9 mouse cellular contexts compared by ENCODE assay signal in genomic region chr2:33717378-33717777, GRCm38 (mm10).
A peak's percentile ranks its signal among the peaks of the same experiment; 100 is the strongest.
DNase-seq lines count a peak whose midpoint lies in the region; ATAC-seq and TF ChIP-seq lines count a peak whose summit lies in the region.
"Had no signal": no experiment of that assay in that cellular context is flagged by ENCODE, and none has a peak within 500 bp of the region (broad histone marks: within the 10 kb centered on the region; RNA-seq: fewer than 3 reads in every experiment).

No protein-coding gene starts in this region.

- intact Hi-C loops in heart, adult 2 months (cut with DNase I), result no loop called here

- H3K27ac ChIP-seq in heart, embryonic 10.5 days, result no peak overlapping the region
- H3K27ac ChIP-seq in heart, adult 2 months, result no peak overlapping the region
- no peak overlapping the region for H3K27ac ChIP-seq in CH12.LX (ENCODE audit: insufficient read depth, low read depth)
- H3K27ac ChIP-seq in forebrain, embryonic 14.5 days (ENCODE audit: low read depth, low read length), result no peak overlapping the region
- H3K27ac ChIP-seq in midbrain, embryonic 11.5 days (ENCODE audit: low read depth, low read length), result no peak overlapping the region

- TF ChIP-seq POLR2A in heart, adult 2 months (IDR thresholded peaks at IDR 0.05; ENCODE audit: insufficient read depth, low read depth, low read length), result no peak
- no peak for TF ChIP-seq POLR2A in CH12.LX (IDR thresholded peaks at IDR 0.05; ENCODE audit: low read depth, low read length)

- WGBS in heart, embryonic 10.5 days, result 56% methylated on average over 11 of the region's 11 CpGs
- WGBS in heart, adult 2 months, result 46% methylated on average over 11 of the region's 11 CpGs
- 58% methylated on average over 11 of the region's 11 CpGs for WGBS in forebrain, embryonic 14.5 days
- 50% methylated on average over 11 of the region's 11 CpGs for WGBS in midbrain, embryonic 11.5 days

- in situ Hi-C loops in CH12.LX (cut with MboI; ENCODE audit: low pct_ligation_motif_present, low pct_unique_long_range_greater_than_20kb, low sequenced_read_pairs), result no loop called here

- no peaks in the 10 kb centered on the region for H3K36me3 ChIP-seq in heart, embryonic 10.5 days
- H3K36me3 ChIP-seq in heart, adult 2 months (ENCODE audit: control insufficient read depth, insufficient read depth, low read length), result no peaks in the 10 kb centered on the region
- H3K36me3 ChIP-seq in CH12.LX (replicated peaks in 1 of 2; ENCODE audit: control insufficient read depth in 1 of 2, insufficient read depth in 1 of 2, low read length in 1 of 2), result no peaks in the 10 kb centered on the region
- no peaks in the 10 kb centered on the region for H3K36me3 ChIP-seq in forebrain, embryonic 14.5 days (ENCODE audit: control insufficient read depth, insufficient read depth, low read length)
- H3K36me3 ChIP-seq in midbrain, embryonic 11.5 days (ENCODE audit: control insufficient read depth, insufficient read depth, low read length), result no peaks in the 10 kb centered on the region

- no peak for TF ChIP-seq RAD21 in CH12.LX (IDR thresholded peaks at IDR 0.05; ENCODE audit: low read depth, low read length)

- H3K27me3 ChIP-seq in heart, embryonic 10.5 days (ENCODE audit: insufficient read depth, poor library complexity, severe bottlenecking), result peaks cover 58% of the 10 kb centered on the region
- 0 out of 2 replicates have a peak, but pooled peaks cover 5% of the 10 kb centered on the region for H3K27me3 ChIP-seq in heart, adult 2 months (ENCODE audit: control insufficient read depth, insufficient read depth, low read length)
- peaks cover 72% of the 10 kb centered on the region for H3K27me3 ChIP-seq in CH12.LX (replicated peaks)
- peaks cover 8% of the 10 kb centered on the region; the same call in 1 of the 2 replicates for H3K27me3 ChIP-seq in forebrain, embryonic 14.5 days (replicated peaks; ENCODE audit: control insufficient read depth, insufficient read depth, low read length)
- H3K27me3 ChIP-seq in midbrain, embryonic 11.5 days (ENCODE audit: control insufficient read depth, insufficient read depth, low read length), result peaks cover 5% of the 10 kb centered on the region

- H3K9me3 ChIP-seq in heart, embryonic 10.5 days, result no peaks in the 10 kb centered on the region
- peaks cover 4% of the 10 kb centered on the region for H3K9me3 ChIP-seq in CH12.LX (replicated peaks; ENCODE audit: low read length)
- H3K9me3 ChIP-seq in forebrain, embryonic 14.5 days (replicated peaks; ENCODE audit: control insufficient read depth, low read length), result no peaks in the 10 kb centered on the region
- H3K9me3 ChIP-seq in midbrain, embryonic 11.5 days (ENCODE audit: control insufficient read depth, low read length), result no peaks in the 10 kb centered on the region

- DNase-seq in heart, embryonic 10.5 days (ENCODE audit: low spot score), result no peak
- no peak for DNase-seq in heart, adult 2 months
- no peak for DNase-seq in CH12.LX (ENCODE audit: extremely low read depth)
- no peak for DNase-seq in forebrain, embryonic 14.5 days (ENCODE audit: low spot score)
- DNase-seq in midbrain, embryonic 11.5 days (ENCODE audit: low spot score, missing footprints), result no peak
- DNase-seq in cerebellum, postnatal 14 days, result no peak
- no peak for DNase-seq in ovary, adult 18-20 months (ENCODE audit: low spot score)
- DNase-seq: kidney, adult 9 months had no signal

- H3K79me2 ChIP-seq in heart, adult 2 months (replicated peaks; ENCODE audit: control insufficient read depth, insufficient read depth, low read length), result no peaks in the 10 kb centered on the region
- H3K79me2 ChIP-seq in CH12.LX (replicated peaks; ENCODE audit: control insufficient read depth, extremely low read depth, insufficient read depth, poor library complexity, severe bottlenecking), result no peaks in the 10 kb centered on the region

- peaks cover 59% of the 10 kb centered on the region for H3K4me1 ChIP-seq in heart, embryonic 10.5 days
- H3K4me1 ChIP-seq in heart, adult 2 months (ENCODE audit: control insufficient read depth, insufficient read depth, low read length), result no peaks in the 10 kb centered on the region
- H3K4me1 ChIP-seq in CH12.LX (ENCODE audit: control insufficient read depth in 1 of 2, insufficient read depth in 2 of 2), result peaks cover 0 to 2% of the 10 kb centered on the region in 2 experiments; a peak in 1 of 4 replicates
- H3K4me1 ChIP-seq in forebrain, embryonic 14.5 days (ENCODE audit: control insufficient read depth, insufficient read depth, low read length), result peaks cover 36% of the 10 kb centered on the region
- peaks cover 44% of the 10 kb centered on the region for H3K4me1 ChIP-seq in midbrain, embryonic 11.5 days (ENCODE audit: control insufficient read depth, insufficient read depth, low read length)

- no peak overlapping the region for H3K9ac ChIP-seq in heart, adult 2 months (ENCODE audit: low read depth, low read length)
- no peak overlapping the region for H3K9ac ChIP-seq in CH12.LX (ENCODE audit: insufficient read depth, low read depth)
- no peak overlapping the region for H3K9ac ChIP-seq in forebrain, embryonic 14.5 days (ENCODE audit: low read length)
- H3K9ac ChIP-seq in midbrain, embryonic 11.5 days (ENCODE audit: low read length), result peak overlapping the region; percentile 42; the same call in 1 of the 2 replicates

- H3K4me3 ChIP-seq in heart, embryonic 10.5 days, result peak overlapping the region; percentile 29; the same call in 1 of the 2 replicates
- H3K4me3 ChIP-seq in heart, adult 2 months, result no peak overlapping the region
- H3K4me3 ChIP-seq in CH12.LX (replicated peaks in 1 of 3; ENCODE audit: low read depth in 2 of 3, low read length in 2 of 3, poor library complexity in 1 of 3), result no peak overlapping the region
- H3K4me3 ChIP-seq in forebrain, embryonic 14.5 days (ENCODE audit: low read depth, low read length), result no peak overlapping the region
- H3K4me3 ChIP-seq in midbrain, embryonic 11.5 days (ENCODE audit: low read depth, low read length), result no peak overlapping the region

- peak overlapping the region; percentile 81 for H3K4me2 ChIP-seq in CH12.LX (ENCODE audit: insufficient read depth, low read depth, poor library complexity, severe bottlenecking)
- 0 out of 2 replicates have a peak overlapping the region, but pooled peaks have one; percentile 3 for H3K4me2 ChIP-seq in forebrain, embryonic 14.5 days (ENCODE audit: low read length)
- H3K4me2 ChIP-seq in midbrain, embryonic 11.5 days, result no peak overlapping the region

- no peak for TF ChIP-seq EP300 in heart, adult 2 months (IDR thresholded peaks at IDR 0.05; ENCODE audit: insufficient read depth, low read depth, low read length)
- no peak for TF ChIP-seq EP300 in CH12.LX (IDR thresholded peaks at IDR 0.05; ENCODE audit: low read length)

- dilution Hi-C loops in CH12.LX (cut with MboI; ENCODE audit: extremely low pct_ligation_motif_present, extremely low pct_unique_long_range_greater_than_20kb, low sequenced_read_pairs), result no loop called here

- no peak for ATAC-seq in forebrain, embryonic 14.5 days
- ATAC-seq in midbrain, embryonic 11.5 days (ENCODE audit: low FRiP score), result no peak
- ATAC-seq in megakaryocyte, adult 5-6 weeks (ENCODE audit: poor library complexity, severe bottlenecking), result no peak

- TF ChIP-seq CTCF in heart, adult 2 months (IDR thresholded peaks at IDR 0.05), result no peak
- TF ChIP-seq CTCF in CH12.LX (conservative IDR thresholded peaks at IDR 0.05 in 1 of 2, IDR thresholded peaks at IDR 0.05 in 1 of 2; ENCODE audit: low read depth in 2 of 2, low read length in 2 of 2), result no peak

TF ChIP-seq in CH12.LX, 34 proteins besides CTCF, POLR2A, EP300 and RAD21:
- peak; percentile 44; the same call in 1 of the 2 replicates for TF ChIP-seq BHLHE40 (IDR thresholded peaks at IDR 0.05; ENCODE audit: low read depth, low read length)
- TF ChIP-seq ZNF384 (IDR thresholded peaks at IDR 0.05; ENCODE audit: low read depth, low read length), result peak; percentile 65
- TF ChIP-seq ELF1 (IDR thresholded peaks at IDR 0.05; ENCODE audit: low read depth, low read length), result no peak
